Mouse (Mus musculus) splenic B cell, adult 2 months (primary cell): ENCODE measurements around the gene Traf1.
A peak's percentile ranks its signal among the peaks of the same experiment; 100 is the strongest.

ENCODE experiments used
- DNase-seq: peaks from one replicate; pipeline ENCODE4 v3.0.0-alpha.2; 2011; ENCODE audit warnings: low read depth, low spot score
- H3K27me3 ChIP-seq: 2 replicates; pipeline ENCODE4 v1.6.1; 2012; ENCODE audit warnings: mild to moderate bottlenecking, low read length, moderate library complexity, mixed read lengths; ENCODE audit not compliant: control insufficient read depth, poor library complexity, insufficient read depth, severe bottlenecking
- H3K36me3 ChIP-seq: 2 replicates; pipeline ENCODE4 v1.6.1; 2012; ENCODE audit warnings: mild to moderate bottlenecking, low read length, moderate library complexity, mixed read lengths; ENCODE audit not compliant: control insufficient read depth, poor library complexity, insufficient read depth, severe bottlenecking

Gene Traf1

DNA sequence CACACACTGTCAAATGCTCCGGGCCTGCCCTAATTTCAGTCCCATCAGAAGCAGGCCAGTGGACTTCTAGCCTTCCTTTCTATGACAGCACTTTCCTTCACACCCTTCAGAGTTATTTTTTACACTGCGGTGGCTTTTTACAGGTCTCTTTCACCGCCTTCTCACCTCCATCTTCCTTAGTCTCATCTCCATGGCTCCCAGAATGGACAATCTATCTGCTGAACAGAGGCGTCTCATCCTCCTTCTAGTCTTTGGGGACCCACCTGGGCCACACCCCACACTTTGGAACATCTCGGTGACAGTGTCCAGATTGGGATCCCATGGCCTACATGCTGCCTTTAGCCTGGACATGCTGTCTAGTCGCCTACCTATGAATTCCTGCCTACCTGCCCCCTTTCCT is 606 bp downstream of the Traf1 start:
- no peak for DNase-seq

DNA sequence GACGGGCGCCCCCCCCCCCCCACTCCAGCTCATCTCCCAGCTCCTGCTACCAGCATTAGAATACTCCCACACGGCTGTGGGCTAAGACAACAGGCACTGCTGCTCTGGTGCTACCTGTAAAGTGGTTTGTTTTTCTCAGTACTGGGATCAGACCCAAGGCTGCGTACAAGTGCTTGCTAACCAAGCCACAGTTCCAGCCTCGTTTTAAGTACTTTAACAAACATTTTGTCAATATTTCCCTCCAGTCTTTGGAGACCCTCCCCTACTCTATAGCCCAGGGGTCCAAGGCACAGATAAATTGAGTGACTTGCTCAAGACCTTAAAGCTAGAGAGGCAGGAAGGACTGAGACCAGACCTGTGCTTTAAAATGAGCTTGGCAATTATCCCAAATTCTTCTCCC is 1.1 kb downstream of the Traf1 start:
- no peaks in the 10 kb centered on the region; the same call in none of the 2 replicates for H3K36me3 ChIP-seq
- no peak for DNase-seq

More for the DNA sequence above, 606 bp downstream of the Traf1 start:
- no peaks in the 10 kb centered on the region; the same call in none of the 2 replicates for H3K36me3 ChIP-seq
- no peaks in the 10 kb centered on the region for H3K27me3 ChIP-seq

DNA sequence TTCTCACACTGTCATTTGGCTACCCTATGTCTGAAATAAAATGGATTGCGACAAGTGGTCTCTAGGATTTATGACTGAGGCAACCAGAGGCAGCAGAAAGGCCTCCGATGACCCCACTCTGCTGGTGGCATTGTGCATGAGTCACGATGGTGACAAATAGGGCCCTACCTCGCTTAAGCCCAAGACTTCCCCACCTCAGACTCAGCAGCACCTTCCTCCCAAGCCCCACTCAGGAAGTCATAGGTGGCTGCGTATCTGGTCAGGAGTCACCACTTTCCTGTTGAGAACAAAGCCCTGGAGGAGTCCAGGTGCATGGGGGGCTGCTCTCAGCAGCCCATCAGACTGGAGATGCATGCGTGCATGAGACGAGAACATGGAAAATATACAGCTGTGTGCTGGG is 3.0 kb downstream of the Traf1 start:
- H3K27me3 ChIP-seq = no peaks in the 10 kb centered on the region
- no peaks in the 10 kb centered on the region; the same call in none of the 2 replicates for H3K36me3 ChIP-seq
- peak; percentile 45 for DNase-seq

More for the DNA sequence above, 1.1 kb downstream of the Traf1 start:
- no peaks in the 10 kb centered on the region for H3K27me3 ChIP-seq

DNA sequence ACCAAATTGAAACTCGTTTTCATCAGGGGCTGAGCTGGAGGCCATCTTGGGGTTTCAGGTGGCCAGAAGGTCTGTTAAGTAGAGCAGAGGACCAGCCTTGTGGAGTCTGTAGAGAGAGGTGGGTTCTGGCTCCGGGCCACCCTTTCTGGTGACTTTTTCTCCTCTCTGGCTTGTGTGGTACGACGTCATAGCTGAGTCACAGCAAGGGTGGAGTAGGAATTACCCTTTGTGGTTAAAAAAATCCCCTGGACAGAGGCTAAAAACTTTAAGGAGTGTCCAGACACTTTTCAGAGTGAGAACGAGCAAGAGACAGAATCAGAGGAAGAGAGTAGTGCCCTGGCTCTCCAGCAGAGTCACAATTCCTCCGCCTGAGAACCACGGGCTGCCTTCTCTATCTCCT is 3.5 kb downstream of the Traf1 start:
- no peaks in the 10 kb centered on the region for H3K27me3 ChIP-seq
- no peaks in the 10 kb centered on the region; the same call in none of the 2 replicates for H3K36me3 ChIP-seq
- DNase-seq = peak; percentile 80

DNA sequence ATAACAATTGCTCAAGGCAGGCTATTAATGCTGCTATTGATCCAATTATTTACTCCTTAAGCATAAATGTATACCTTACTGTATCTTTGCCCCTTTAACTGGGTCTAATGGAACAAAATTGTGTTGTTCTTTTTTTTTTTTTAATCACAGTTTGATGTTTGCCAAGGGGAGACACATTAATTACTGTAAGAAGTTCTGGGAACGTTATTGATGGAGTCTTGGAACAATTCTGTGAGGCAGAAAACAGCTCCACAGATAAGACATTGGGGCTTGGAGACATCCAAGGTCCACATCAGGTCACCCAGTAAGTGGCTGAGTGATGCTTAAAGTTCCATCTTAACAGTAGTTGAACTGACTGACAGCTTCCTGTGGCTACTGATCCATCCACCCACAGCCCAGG is 4.2 kb downstream of the Traf1 start:
- Histone ChIP-seq H3K27me3 (no peaks in the 10 kb centered on the region), H3K36me3 (no peaks in the 10 kb centered on the region; the same call in none of the 2 replicates)
- no peak for DNase-seq

DNA sequence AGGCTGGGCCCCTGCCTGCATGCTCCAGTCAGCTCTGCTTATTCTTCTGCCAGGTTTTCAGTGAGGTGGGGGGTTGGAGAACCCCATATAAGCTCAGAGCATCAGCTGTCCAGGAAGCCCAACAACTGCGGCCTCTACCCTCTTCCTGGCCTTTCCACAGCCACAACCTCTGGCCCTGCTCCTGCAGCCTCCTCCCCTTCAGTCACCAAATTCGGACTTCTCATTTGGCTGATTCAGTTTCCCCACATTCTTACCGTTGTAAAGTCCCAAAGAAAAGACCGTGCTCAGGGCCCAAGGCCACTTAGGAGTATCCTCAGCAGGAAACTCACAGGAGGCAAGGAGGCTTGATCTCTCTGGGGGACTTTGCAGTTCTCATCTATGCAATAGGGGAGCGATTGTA is 4.6 kb downstream of the Traf1 start:
- H3K27me3 ChIP-seq = no peaks in the 10 kb centered on the region
- H3K36me3 ChIP-seq = peaks cover 2% of the 10 kb centered on the region
- DNase-seq = no peak

DNA sequence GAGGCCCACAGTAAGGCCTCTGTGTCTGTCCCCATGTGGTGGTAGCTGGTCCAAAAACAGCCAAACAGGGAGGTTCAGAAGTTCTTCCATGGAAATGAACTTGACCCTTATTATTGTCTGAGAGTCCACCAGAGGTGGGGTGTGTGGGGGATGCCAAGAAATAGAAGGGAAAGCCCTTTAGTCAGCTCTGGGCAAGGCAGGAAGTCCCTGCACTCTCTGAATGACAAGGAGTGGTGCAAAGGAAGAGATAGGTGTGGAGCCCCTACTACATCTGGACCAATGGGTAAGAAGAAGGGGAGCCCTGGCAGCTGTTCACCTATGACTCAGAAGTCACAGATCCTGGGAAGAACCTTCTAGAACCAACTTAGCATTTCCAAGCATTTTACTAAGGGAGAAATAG is 7.2 kb downstream of the Traf1 start:
- no peak for DNase-seq
- H3K27me3 ChIP-seq = no peaks in the 10 kb centered on the region
- peaks cover 2% of the 10 kb centered on the region for H3K36me3 ChIP-seq

DNA sequence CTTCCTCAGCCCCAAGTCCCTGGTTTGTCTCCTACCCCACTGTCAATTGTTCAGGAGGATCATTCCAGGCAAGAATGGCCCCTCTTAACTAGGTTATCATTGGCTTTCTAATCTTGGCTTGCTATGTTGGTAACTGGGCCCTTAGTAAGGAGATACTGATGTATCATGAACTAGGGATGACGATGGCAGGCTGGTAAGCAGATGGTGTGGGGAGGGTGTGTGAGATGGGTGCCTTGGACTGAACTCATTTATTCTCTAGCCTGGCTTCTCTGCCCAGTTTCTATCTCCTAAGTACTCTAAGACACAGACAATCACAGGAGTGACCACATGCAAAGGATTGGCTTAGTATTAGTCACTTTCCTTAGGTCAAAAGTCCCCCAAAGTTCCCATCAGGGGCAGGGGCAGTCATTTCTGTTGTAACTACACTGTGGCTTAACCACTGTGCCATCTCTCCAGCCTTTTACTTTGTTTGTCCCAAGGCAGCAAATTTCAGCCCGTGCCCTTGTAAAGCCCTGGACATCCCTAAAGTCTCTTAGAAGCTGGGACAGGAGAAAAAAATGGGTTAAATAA is 7.9 kb downstream of the Traf1 start:
- H3K27me3 ChIP-seq = no peaks in the 10 kb centered on the region
- no peak for DNase-seq

DNA sequence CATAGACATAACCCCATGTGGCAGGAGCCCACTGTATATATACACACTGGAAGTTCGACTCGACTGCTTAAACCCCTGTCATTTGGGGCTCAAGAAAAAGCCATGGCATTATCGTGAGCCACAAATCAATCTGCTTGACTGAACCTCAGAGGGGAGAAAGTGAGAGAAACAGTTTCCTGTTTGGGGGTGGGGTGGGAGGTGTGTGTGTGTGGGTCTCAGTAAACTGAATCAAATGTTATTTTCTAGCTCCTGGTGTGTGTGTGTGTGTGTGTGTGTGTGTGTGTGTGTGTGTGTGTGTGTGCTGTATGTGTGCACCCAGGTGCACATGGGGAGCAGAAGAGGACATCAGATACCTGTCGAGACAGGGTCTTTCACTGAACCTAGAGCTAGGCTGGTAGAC is 8.6 kb downstream of the Traf1 start:
- peak; percentile 39 for DNase-seq
- Histone ChIP-seq H3K36me3 (peaks cover 2% of the 10 kb centered on the region; the same call in 1 of the 2 replicates), H3K27me3 (no peaks in the 10 kb centered on the region)

More for the DNA sequence above, 7.9 kb downstream of the Traf1 start:
- H3K36me3 ChIP-seq = peaks cover 2% of the 10 kb centered on the region; the same call in 1 of the 2 replicates

DNA sequence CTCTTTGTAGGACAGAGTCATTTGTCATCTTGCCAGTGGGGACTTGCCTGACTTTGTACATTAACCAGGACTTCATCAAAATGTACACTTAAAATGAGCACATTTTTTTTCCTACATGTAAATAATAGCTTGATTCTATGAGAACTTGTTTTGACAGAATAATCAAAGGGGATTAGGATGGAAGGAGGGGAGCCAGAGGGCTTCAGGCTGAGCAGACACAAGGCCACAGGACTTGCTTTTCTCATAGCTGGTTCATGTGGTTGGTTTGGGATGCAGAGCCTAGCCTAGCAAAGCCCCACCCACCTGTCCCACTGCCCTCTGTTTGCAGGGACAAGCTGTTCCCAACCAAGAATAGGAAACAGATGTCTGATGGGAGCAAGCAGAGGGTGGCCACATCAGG is 10.1 kb downstream of the Traf1 start:
- no peaks in the 10 kb centered on the region for H3K27me3 ChIP-seq
- no peak for DNase-seq

DNA sequence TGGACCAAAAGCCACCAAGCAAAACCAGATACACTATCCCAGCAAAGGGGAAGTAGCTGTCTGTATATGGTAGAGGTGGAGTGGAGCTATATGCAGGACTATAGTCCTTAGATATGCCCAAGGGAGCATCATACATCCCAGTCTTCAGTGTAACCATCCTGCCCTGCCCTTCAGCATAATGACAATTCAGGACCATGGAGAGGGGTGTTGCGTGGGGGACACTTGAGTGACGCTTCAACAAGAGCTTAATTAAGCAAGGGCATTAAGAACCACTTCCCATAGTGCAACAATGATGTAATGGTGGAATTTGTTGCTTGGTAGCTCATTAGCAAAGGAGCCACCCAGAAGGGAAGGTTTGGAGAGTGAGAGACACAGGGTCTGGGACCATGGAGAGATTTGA is 12.9 kb downstream of the Traf1 start:
- Histone ChIP-seq H3K27me3 (no peaks in the 10 kb centered on the region), H3K36me3 (peaks cover 2% of the 10 kb centered on the region; the same call in 1 of the 2 replicates)
- no peak for DNase-seq

More for the DNA sequence above, 10.1 kb downstream of the Traf1 start:
- H3K36me3 ChIP-seq = peaks cover 2% of the 10 kb centered on the region; the same call in 1 of the 2 replicates

DNA sequence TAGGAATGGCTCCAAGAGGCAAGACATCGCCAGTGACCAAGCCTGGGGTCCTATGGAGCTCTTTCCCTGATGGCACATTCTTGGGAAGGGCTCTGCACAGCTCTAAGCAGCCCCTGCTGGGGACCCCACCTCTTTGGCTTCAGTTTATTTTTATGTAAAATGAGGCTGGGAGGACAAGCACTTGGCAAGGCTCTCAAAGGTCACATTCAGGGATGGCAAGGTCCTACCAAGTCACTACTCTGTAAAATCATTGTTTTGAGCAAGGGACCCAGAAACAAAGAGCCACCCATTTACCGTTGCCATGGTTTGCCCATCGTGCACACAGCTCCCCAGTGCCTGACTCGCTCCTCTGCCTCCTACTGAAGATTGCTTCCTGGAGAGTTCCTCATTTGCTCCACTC is 15.5 kb downstream of the Traf1 start:
- no peak for DNase-seq
- no peaks in the 10 kb centered on the region for H3K27me3 ChIP-seq
- no peaks in the 10 kb centered on the region for H3K36me3 ChIP-seq

DNA sequence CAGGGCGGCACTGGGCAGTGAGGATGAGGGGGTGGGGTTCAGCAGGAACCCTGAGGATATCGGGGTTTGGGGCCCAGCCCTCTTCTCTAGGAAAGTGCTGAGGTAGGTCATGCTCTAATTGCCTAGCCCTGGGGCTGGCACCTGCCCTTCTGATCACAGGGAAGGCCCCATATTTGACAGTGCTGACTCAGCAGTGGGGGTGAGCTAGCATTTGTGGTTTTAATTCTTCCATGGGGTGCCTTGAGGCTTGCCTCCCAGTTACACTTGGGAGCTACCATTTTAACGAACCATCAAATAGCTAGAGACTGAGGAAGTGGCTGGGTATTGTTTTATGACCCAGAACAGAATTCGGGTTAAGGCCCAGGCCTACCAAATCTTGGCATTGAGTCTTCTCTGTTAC is 16.0 kb downstream of the Traf1 start:
- Histone ChIP-seq H3K27me3 (no peaks in the 10 kb centered on the region), H3K36me3 (no peaks in the 10 kb centered on the region)
- no peak for DNase-seq

DNA sequence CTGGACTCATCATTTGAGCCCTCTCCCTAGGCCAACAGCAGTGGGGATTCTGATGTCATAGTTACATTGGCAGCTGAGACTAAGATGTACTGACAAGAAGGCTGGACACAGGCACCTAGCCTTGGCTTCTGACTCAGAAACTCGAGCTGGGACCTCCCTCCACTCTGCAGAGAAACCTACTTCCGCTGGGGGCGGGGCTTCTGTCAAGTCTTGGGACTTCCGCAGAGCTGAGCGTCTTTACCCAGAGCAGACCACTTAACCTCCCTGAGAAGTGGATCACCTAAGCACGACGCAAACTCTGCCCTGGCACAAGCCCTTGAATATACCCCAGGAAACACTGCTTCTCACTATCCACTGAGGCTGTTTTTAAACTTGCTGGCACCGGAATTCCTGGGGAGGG is 16.8 kb downstream of the Traf1 start:
- peak; percentile 86 for DNase-seq
- Histone ChIP-seq H3K27me3 (no peaks in the 10 kb centered on the region), H3K36me3 (no peaks in the 10 kb centered on the region)

DNA sequence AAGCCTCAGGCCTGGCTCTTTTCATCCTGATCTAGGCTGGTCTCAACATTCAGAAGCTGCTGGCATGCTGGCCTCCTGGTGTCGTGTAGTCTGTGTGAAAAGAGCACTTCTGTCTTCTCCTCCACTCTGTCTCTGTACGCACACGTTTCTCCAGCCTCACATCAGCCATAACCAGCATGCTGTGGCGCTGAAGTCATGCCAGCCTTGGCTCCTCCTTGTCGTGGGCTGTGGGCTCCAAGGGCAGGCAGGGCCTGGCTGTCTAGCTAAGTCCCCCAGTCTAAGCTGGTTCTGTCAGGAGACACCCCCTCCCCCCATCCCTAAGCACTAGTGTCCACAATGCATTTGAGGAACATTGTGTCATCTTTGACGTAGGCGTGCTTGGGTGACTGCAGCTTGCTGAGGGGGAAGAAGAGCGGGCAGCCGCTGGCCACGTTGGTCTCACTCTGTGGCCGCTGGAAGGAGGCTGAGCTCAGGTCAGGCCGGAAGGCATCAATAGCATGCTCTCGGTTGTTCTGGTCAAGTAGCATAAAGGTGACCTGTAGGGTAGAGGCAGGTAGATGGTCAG is 17.9 kb downstream of the Traf1 start:
- peak; percentile 47 for DNase-seq
- Histone ChIP-seq H3K36me3 (no peaks in the 10 kb centered on the region), H3K27me3 (no peaks in the 10 kb centered on the region)
